20 mouse cellular contexts compared by ENCODE assay signal in genomic region chr19:38914926-38915325, GRCm38 (mm10).
"Had no signal": no experiment of that assay in that cellular context is flagged by ENCODE, and none has a peak within 500 bp of the region (broad histone marks: within the 10 kb centered on the region; RNA-seq: fewer than 3 reads in every experiment).

No protein-coding gene starts in this region.

- ATAC-seq: hindbrain, embryonic 16.5 days; hindbrain, postnatal 0 days; intestine, embryonic 15.5 days; intestine, embryonic 16.5 days; intestine, postnatal 0 days had no signal

- DNase-seq: kidney, adult 11 months; layer of hippocampus, adult 9-11 months; layer of hippocampus, postnatal 36 days had no signal

- H3K27me3 ChIP-seq: heart, embryonic 13.5 days; heart, embryonic 15.5 days; hindbrain, embryonic 12.5 days; hindbrain, embryonic 13.5 days; hindbrain, embryonic 15.5 days; intestine, embryonic 15.5 days; kidney, embryonic 15.5 days had no signal

- H3K36me3 ChIP-seq: intestine, embryonic 15.5 days had no signal

- H3K9me3 ChIP-seq: heart, embryonic 10.5 days; heart, embryonic 13.5 days; heart, embryonic 15.5 days; hindbrain, embryonic 10.5 days; hindbrain, embryonic 12.5 days; hindbrain, embryonic 13.5 days; hindbrain, embryonic 15.5 days; intestine, embryonic 15.5 days; kidney, embryonic 15.5 days had no signal

- H3K4me2 ChIP-seq: heart, embryonic 11.5 days; heart, embryonic 13.5 days; heart, embryonic 15.5 days; hindbrain, embryonic 12.5 days; hindbrain, embryonic 13.5 days; hindbrain, embryonic 14.5 days; hindbrain, embryonic 15.5 days; intestine, embryonic 15.5 days; kidney, embryonic 15.5 days had no signal

- H3K4me3 ChIP-seq: heart, embryonic 10.5 days; heart, embryonic 13.5 days; heart, embryonic 15.5 days; hindbrain, embryonic 10.5 days; hindbrain, embryonic 12.5 days; hindbrain, embryonic 13.5 days; hindbrain, embryonic 15.5 days; intestine, embryonic 15.5 days; kidney, embryonic 15.5 days; layer of hippocampus, adult 2 months had no signal

- H3K27ac ChIP-seq: heart, embryonic 10.5 days; heart, embryonic 13.5 days; heart, embryonic 15.5 days; hindbrain, embryonic 10.5 days; hindbrain, embryonic 12.5 days; hindbrain, embryonic 13.5 days; hindbrain, embryonic 14.5 days; hindbrain, embryonic 15.5 days; hindbrain, postnatal 0 days; intestine, embryonic 15.5 days; kidney, embryonic 15.5 days; kidney, postnatal 0 days; layer of hippocampus, adult 2 months had no signal

- H3K9ac ChIP-seq: heart, embryonic 13.5 days; heart, embryonic 15.5 days; hindbrain, embryonic 12.5 days; hindbrain, embryonic 13.5 days; hindbrain, embryonic 14.5 days; hindbrain, embryonic 15.5 days; intestine, embryonic 15.5 days; kidney, embryonic 15.5 days had no signal

- H3K4me1 ChIP-seq: heart, embryonic 10.5 days; heart, embryonic 13.5 days; heart, embryonic 15.5 days; hindbrain, embryonic 10.5 days; hindbrain, embryonic 12.5 days; hindbrain, embryonic 13.5 days; hindbrain, embryonic 15.5 days; intestine, embryonic 15.5 days; kidney, embryonic 15.5 days had no signal
